Mouse (Mus musculus) T-helper 1 cell (primary cell): ENCODE results near the gene Pam16.

Experiments
- in situ Hi-C: fragments of 300-600 bp; cut with MboI, MseI; formaldehyde crosslinking; loops from one replicate; pipeline ENCODE4 v1.15.1; 2025; ENCODE audit warnings: high pct_unique_total_duplicates

Pam16 gene

DNA sequence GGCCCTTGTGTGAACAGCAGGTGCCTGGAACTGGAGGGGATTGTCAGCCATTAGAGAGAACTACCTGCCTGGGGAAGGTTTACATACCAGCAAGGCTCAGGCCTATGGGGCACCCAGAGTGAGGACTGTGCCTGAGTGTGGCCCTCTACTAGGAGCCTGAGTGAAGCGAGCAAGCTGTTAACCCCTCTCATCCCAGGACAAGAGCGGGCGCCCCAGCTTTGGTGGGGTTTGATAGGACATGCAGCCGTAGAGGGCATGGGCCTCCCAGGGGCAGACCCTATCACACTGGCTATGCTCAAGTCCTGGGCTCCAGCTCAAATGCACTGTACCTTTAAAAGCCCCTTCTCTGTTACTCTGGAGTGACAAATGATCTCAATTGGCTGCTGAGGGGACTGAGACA is 22.0 kb upstream of the Pam16 start:
- in situ Hi-C loops, result no loop called here

DNA sequence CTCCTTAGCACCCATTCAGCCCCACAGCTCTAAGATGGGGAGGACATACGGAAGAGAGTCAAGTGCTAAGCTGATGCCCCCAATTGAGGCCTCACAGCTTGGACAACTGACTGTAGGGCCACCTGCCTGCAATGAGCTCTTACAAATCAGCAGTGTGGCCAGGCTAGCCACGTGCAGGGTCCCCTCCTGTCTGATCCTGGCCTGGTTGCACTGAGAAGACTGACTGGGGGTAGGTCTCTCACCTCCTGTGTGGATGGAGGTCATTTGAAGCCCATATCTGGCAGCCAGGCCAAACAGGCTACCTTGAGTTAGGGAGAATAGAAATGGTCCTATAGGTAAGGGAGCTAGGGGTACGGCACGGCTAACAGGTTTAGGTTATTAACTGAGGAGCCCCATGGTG is 21.1 kb upstream of the Pam16 start:
- in situ Hi-C loops, result no loop called here

DNA sequence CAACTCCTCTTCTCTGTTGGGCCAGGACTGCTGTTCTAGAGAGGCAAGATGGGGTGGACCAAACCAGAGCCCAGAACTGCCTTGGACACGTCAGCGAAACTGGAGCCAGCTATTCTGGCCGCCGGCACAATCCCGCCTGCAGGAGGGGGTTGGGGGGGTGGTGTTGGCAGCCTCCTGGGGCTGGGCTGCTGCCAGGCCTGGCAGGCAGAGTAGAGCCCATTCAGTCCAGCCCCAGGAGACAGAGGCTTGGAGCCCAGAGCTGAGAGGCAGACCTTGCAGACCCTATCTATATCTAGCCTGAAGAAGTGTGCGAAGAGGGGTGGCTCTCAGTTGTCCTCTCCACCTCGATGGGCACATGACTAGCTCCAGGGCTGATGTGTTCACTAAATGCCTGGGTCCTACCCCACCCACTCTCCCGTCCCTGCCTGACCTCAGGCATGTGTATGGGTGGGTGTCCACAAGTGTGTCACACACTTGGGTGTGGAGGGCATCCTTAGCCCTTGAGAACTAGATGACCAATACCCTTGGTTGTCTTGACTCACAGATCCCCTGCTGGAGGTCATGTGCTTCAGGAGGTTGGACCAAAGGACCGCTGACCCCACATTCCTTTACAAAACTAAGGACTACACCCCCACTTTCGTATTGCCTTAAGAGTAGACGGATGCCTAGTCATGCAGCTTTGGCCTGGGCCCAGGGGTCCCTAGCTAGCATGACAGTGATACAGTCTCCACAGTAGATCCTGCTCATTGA is 19.1 kb upstream of the Pam16 start:
- in situ Hi-C loops, result no loop called here

DNA sequence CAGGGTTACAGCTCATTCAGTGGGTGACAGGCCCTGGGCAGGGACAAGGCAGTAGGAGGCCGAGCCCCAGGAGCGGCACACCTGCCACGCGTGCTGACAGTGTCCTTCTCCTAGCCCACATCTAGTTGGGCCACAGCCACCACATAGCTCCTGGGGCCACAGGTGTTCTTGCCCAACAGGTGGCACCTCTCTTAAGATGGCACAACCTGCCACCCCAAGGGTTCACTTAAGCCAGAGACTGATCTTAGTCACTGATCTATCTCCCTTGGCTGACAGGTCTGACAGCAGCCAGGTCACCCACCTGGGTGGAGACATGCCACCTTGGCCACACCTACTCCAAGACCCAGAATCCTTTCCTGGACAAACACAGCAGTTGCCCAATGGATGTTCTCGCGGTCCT is 18.1 kb upstream of the Pam16 start:
- in situ Hi-C loops, result no loop called here

DNA sequence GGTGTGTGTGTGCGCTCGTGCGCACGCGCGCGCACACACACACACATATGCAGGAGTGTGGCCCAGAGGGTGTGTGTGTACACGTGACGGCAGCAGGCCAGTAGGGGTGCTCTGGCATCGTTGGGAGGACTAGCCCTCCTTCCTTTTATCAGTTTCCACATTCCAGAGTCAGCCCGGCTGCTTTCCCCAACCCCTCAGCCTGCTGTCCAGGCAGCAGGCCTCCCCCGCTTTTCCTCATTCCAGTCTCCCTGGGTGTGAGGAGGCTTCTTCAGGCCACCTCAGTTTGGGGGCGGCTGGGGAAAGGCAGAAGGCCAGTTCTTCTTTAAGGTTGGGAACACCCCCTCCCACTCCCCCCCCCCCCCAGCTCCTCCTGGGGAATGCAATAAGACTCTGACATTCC is 17.4 kb upstream of the Pam16 start:
- in situ Hi-C loops, result no loop called here

DNA sequence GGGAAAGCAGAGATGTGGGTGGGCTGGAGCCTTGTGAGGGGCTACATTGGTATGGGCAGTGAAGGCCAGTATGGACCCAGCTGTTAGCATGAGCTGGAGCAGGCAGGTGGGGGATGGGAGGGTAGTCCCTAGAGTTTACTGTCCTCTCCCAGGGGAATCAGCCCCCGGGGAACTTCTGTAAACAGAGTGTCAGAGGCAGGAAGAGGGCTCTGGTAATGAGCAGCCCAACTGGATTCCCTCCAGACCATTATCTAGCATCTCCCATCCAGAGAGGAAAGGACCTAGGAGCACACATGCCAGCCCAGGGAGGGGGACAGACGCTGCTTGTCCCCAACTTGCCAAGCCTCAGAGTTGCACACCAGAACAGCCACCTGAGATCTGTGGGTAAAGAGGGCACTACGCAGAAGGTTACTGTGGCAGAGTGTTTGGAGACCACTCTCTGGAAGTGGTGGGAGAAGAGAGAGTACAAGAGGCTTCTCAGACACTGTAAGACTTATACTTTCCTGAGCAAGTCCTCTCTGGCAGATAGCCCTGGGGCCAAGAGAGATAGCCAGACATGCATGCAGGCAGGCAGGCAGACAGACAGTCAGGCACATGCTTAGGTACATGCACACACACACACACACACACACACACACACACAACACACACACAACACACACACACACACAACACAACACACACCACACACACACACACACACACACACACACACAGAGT is 16.5 kb upstream of the Pam16 start:
- in situ Hi-C loops, result no loop called here

DNA sequence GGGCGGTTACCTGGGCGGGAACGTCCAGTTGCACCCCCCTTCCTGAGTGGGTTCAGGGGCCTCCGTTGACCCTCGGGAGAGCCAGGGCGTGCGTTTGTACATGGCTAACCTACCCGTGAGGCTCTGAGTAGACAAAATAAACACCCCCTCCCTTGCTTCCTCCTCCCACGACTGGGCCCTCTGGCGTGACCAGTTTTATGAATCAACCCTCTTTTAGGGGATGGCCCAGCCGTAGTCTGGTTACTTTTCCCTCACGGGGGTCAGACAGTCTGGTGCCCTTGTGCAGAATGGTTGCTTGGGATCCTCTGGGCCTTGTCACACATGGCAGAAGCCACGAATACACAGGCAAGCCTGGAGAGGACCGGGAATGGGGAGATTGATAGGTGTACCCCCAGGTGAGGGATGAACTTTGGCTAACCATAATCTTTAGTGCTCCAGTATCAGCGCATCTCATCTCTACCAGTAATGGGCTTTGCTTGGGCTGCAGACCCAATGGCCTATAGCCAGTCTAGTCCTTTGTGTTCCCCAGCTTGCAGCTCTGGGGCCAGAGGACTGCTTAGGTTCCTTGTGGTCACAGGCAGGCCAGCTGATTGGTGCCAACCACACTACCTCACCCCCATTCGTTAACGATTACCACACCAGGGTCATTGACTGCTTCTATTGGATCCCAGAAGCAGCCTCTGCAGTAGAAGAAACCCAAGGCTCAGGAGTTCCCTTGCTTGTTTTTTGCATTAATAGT is 15.6 kb upstream of the Pam16 start:
- in situ Hi-C loops, result no loop called here

DNA sequence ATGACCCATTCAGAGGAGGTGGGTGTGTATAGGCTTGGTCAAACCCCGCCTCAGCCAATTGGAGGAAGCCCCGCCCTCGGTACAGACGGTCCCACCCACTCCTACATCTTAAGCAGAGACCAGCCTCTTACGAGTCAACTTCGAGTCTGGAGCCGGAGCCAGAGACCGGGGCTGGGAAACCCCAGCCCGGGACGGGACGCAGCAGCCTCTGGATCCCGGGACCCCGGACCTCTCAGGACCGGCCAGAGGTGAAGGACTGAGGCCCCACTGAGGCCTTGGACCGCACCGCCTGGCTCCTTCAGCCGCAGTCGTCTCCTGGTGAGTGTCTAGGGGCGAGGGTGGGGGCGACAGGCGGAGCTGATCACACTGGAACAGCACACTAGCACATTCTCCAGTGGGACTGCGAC is 15.0 kb upstream of the Pam16 start, which contains the start of the genes Vasn and Dnaja3:
Gene Vasn, plus strand, starts transcription at position 111 of the 407 bp plus-strand sequence.
Gene Dnaja3, plus strand, starts transcription at position 159 of the 407 bp plus-strand sequence.
- in situ Hi-C loops, result no loop called here

DNA sequence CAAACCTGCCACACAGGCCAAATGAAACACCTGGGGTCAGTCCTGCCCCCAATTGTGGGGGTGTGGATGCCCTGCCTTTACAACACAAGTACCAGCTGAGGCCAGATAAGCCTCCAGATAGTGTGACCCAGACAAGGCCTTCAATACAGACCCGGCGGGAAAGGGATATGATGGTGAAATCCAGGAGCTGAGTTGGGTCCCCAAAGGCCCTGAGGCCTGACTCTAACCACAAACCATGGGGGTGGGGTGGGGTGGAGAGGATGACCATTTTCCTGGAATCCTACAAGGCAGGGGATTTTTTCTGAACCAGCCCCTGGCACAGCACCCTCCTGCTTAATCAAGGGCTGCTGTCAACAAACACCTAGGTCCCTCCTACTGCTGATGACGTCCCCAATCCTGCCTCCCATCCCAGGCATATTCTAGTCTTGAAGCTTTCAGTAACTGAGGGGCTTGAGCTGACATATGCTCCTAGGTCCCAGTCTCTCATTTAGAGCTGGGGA is 14.2 kb upstream of the Pam16 start:
- in situ Hi-C loops, result no loop called here

DNA sequence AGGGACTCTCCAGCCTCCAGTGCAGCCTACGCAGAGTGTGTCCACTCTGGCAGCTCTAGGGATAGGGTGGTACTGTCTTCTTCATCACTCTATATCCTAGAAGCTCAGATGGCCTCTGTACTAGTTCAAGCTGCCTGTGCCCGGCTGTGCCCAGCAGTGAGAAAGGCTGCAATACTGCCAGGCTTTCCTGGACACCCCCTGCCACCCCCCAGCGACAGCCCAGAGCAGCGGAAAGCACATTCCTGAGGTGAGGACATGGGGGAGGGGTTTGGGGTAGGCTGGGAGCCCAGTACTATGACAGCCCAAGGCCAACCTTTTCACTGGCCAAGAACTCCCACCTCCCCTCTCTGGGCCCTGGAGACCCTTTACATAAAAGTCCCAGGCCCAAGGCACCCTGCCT is 11.0 kb upstream of the Pam16 start:
- in situ Hi-C loops, result no loop called here

DNA sequence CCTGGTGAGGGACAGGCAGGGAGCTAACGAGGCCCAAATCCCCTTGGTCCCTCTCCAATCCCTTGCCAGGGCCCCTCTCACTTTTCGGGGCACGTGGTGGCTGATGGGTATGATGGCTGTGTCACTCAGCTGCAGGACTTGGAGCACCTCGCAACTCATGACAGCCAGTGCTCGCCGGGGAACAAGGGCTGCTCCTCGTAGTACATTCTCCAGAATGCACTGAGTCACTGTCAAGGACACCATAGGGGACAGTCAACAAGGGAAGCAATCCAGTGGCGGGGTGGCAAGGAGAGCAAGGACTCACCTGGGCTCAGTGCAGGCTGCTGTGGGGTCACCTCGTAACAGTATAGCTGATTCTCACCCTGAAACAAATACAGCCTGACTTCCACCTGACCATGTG is 9.9 kb upstream of the Pam16 start:
- in situ Hi-C loops, result no loop called here

DNA sequence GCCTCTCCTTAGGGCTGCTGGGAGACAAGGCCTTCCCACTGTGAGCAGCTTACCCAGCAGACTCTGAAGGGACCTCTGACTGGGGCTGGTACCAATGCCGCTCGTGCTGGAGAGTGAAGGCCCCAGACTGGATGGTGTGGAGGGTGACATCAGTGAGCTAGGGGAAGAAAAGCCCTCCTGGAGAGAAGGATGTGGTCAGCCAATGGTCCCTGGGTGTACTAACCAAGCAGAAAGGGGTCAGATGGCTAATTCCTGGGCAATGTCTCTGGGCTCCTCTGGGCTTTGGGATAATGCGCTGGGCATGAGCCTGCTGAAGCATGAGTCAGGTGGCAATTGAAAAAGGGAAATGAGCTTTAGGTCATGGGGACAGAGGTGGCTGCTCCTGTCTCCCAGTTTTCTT is 8.9 kb upstream of the Pam16 start:
- in situ Hi-C loops, result no loop called here

DNA sequence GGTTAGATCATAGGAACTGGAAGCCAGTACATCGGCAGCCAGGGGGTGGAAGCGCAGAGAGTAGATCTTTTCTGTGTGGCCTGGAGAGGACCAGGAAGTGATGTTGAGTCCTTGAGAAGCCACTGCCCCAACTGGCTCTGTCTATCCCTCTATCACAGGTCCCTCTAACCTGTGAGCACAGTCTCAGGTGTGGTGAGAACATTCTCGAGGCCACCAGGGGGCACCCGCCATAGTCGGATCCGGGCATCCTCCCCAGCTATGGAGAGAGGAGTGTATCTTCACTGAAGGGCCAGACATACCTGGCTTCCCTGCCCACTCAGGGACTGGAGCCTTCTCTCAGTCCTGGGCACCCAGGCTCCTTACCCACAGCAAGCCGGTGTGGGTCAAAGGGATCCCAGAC is 7.3 kb upstream of the Pam16 start:
- in situ Hi-C loops, result no loop called here

DNA sequence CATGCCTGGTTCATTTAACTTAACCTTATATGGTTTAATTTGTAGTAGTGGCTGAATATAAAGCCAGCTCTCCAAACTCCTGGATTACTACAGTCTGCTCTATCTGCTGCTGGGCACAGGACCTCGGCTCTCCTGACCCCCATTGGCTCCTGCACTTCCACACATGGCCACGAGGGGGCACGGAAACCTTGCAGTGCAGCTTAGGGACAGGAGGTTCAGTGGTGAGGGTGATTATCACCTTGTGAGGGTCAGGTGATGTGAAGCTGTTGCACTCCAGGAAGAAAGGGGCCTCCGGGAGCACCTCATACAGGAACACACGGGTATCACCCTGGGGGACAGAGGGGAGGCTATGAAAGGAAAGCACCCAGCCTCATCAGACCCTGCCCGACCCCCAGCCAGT is 5.2 kb upstream of the Pam16 start:
- in situ Hi-C loops, result no loop called here

DNA sequence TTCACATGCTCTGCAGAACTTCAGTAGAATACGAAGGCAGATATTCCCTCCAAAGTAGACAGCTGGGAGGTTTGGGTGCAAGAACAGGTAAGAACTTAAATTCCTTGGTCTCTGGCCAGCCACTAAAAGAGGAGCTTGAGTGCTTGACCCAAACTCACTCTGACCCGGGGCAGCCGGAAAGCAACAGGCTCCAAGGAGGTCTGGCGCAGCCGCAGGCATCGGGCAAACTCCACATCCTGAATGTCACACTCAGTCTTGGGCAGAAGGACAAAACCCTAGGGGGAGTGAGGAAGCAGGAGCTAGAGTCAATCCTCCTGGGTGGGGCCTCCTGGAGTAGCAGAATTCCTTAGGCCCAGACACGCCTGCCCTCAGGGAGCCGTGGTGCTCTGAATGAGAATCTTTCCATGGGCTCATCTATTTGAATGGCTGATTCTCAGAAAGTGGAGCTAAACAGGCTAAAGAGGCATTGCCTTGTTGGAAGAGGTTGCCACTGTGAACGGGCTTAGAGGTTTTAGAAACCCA is 4.2 kb upstream of the Pam16 start:
- in situ Hi-C loops, result no loop called here

DNA sequence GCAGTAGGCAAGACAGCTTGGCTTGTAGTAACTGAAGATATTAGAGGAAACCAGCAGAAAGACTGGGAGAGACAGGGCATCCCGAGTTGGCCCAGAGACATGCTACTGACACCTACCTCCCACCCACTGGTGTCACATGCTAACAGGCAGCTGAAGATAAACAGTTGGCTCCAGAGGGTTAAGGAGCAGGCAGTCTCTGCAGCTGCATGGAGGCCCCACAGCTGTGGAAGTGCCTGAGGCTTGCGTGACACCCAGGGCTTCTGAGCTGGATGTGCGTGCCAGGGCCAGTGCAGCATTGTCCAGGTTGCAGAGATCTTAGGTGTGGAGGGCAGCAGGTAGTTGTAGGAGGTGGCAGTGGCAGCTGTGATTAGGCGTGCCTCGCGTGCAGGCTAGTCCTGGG is 2.3 kb upstream of the Pam16 start:
- in situ Hi-C loops, result no loop called here

DNA sequence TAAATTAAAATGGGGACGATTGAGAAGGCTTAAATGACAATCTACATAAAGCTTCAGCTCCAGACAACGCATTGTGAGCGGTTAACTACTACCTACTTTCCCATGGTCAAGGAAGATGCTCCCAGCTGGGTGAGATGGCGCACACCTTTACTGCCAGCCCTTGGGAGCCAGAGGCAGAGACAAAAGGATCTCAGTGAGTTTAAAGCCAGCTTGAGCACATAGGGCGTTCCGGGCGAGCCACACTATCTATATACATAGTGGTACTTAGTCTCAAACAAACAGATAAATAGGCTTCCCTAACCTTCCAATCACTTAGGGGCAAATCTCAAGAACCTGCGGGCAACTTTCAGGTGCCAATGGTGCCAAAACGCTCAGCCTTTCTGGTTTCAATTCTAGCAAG is 714 bp downstream of the Pam16 start:
- in situ Hi-C loops, result no loop called here

DNA sequence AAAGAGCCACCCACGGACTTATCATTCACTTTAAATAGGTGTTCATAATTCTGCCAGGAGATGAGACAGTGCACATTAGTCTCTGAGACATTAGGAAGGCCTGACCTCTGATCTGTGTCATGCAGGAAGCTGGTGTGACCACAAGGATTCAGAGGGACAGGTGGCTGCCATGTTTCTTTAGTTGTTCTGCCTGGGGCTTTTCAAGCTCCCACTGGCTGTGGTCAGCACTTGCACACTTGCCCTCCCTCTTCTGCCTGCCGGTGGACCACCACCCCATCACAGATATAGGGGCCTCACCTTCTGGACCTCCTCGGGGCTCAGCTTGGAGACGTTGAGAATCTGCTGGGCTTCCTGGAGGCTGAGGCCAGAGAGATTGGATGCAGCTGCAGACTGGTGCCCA is 8.0 kb downstream of the Pam16 start:
- in situ Hi-C loops, result no loop called here

DNA sequence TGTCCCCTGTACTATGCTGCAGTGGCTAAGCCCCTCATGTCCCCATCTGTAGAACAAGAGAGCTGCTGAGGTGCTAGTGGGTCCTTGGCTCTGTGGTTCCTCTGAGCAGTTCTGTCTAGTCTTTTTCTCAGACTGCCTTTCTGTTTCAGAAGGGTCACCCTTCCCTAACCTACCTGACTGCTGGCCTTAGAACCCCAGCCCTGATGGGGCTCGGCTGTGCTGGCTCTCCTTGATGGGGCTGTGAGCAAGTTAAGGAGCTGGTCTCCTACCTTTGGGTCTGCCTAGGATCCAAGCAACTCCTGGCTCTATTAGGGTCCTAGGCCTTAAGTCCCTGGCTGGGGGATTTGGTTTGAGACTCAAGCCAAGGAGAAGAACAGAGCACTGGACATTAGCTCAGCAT is 9.5 kb downstream of the Pam16 start:
- in situ Hi-C loops, result no loop called here

DNA sequence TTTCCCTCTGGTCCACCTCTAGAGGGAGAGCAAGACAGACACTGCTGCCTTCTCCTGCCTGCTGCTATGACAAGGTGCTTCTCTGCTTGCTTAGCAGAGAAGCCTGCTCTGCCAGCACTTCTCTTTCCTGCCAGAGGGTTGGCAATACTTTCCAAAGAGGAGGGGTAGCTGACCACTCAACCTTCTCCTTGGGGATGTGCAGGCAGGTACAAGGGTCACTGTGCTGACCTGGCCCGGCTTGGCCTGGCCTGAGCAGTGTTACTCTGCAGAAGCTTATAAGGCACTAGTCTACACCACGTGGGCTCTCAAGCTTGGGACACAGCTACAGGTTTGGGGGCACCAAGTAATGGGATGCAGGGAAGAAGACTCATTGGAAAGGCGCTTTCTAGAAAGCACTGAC is 10.1 kb downstream of the Pam16 start:
- in situ Hi-C loops, result loop anchor here (5.0 kb wide), 2 partner anchors 42 to 132 kb away; no protein-coding TSS in a partner anchor

DNA sequence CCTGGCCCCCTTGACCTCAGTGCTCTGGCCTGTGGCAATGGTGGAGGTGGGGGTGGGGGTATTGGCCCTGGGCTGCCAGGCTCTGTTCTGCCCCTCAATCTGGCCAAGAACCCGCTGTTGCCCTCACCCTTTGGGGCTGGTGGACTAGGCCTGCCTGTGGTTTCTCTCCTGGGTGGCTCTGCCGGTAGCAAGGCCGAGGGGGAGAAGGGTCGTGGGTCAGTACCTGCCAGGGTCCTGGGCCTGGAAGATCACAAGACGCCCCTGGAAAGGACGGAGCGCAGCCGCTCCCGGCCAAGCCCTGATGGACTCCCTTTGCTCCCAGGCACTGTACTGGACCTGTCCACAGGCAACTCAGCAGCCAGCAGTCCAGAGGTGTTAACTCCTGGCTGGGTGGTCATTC is 11.1 kb downstream of the Pam16 start:
- in situ Hi-C loops, result loop anchor here (5.0 kb wide), 2 partner anchors 41 to 131 kb away; no protein-coding TSS in a partner anchor

DNA sequence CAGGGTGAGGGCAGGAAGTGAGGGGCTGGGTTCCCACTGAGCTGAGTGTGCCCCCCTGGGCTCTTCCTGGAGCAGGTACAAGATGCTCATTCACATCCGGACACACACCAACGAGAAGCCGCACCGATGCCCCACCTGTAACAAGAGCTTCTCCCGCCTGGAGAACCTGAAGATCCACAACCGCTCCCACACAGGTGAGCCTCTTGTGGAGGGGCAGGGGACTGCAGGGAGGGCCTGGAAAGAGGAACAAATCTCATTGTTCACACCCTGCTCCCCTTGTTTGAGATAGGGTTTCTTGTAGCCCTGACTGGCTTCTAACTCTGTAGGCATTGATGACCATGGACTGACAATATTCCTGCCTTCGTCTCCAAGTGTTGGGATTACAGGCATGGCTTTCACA is 13.1 kb downstream of the Pam16 start:
- in situ Hi-C loops, result loop anchor here (5.0 kb wide), 2 partner anchors 39 to 129 kb away; no protein-coding TSS in a partner anchor
